Mouse (Mus musculus) cortical plate, adult 2 months (tissue): ENCODE data around the gene Rsf1.

Experiments
- CTCF ChIP-seq: fragments of 200-500 bp; IDR thresholded peaks from 2 replicates; pipeline ENCODE4 v1.5.1; 2011; ENCODE audit warnings: mild to moderate bottlenecking, control low read depth, low read length; ENCODE audit not compliant: insufficient read depth; ENCODE audit errors: extremely low read depth
- POLR2A ChIP-seq: fragments of 200-500 bp; IDR thresholded peaks from 2 replicates; pipeline ENCODE4 v1.6.1; 2011; ENCODE audit warnings: mild to moderate bottlenecking, low read length, control low read depth; ENCODE audit not compliant: insufficient read depth; ENCODE audit errors: extremely low read depth

DNA sequence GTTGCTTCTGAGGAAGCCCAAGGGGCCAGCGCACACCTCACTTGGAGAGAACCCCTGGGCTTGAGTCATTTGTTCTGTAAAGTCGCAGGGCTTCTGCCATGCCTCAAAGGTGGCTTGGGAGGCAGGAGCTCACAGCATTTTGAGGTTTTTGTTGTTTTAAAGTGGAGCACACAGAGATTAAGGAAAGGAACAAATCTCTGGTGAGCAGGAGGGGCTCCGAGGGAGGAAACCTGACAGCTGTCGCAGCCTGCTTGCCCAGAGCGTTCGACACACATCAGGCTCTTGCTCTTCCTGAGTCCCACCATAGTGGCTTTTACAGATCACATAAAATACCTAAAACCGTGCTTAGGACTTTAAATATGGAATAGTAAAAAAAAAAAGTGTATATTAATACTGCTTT lies 147.1 kb downstream of the Rsf1 start:
- no peak for TF ChIP-seq CTCF
- TF ChIP-seq POLR2A = no peak
